Mouse (Mus musculus): ENCODE data around the gene Cdh26. TPM values are rescaled to one million over a fixed set of nuclear protein-coding genes. Genes with fewer than 3 reads are reported as not detected.

Cdh26 gene
- polyA plus RNA-seq, 1 experiment from 2014 or later = not detected

DNA sequence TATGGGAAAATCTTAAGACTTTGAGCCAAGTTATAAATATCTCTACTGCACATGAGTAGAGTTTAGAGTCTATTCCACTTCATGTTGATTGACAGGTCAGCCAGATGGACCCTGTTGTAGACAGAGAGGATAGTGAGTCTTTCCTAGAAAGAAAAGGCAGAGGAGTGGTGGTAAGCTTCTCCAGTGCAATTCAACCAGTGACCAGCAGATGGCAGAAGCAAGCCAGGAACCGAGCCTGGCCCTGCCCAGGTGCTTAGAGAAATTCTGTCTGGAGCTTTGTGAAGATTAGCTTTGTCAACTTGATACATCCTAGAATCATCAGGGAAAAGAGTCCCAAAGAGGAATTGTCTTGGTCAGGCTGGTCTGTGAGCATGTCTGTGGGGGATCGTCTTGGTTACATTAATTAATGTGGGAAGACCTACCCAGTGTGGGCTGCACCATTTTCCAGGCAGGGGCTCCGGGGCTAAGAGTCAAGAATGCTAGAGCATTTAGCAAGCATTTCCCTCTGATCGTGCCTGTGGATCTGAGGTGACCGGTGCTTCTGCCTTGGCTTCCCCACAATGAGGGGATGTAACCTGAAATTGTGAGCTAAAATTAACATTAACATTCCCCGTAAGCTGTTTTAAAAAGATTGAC lies 77.2 kb downstream of the Cdh26 start:
- Histone ChIP-seq H3K9me3 (ENCODE audit: control insufficient read depth, low read length) (no peaks in the 10 kb centered on the region), H3K27me3 (ENCODE audit: control insufficient read depth, insufficient read depth, low read length) (no peaks in the 10 kb centered on the region), H3K4me2 (ENCODE audit: low read length) (no peak overlapping the region), H3K36me3 (ENCODE audit: control insufficient read depth, insufficient read depth, low read length) (no peaks in the 10 kb centered on the region), H3K27ac (replicated peaks in 1 of 2; ENCODE audit: control insufficient read depth in 1 of 2, insufficient read depth in 1 of 2, low read depth in 2 of 2, low read length in 2 of 2) (no peak overlapping the region), H3K4me3 (ENCODE audit: control insufficient read depth in 1 of 2, insufficient read depth in 1 of 2, low read depth in 1 of 2, low read length in 2 of 2) (no peak overlapping the region), H3K9ac (ENCODE audit: low read length) (no peak overlapping the region), H3K4me1 (ENCODE audit: control insufficient read depth in 2 of 2, insufficient read depth in 2 of 2, low read length in 2 of 2) (peaks cover 0 to 2% of the 10 kb centered on the region in 2 experiments; a peak in 1 of 4 replicates)
- 36% methylated on average over 6 of the region's 6 CpGs for WGBS
- no peak for ATAC-seq (ENCODE audit: insufficient number of reproducible peaks, insufficient read depth, low FRiP score, low read depth)

DNA sequence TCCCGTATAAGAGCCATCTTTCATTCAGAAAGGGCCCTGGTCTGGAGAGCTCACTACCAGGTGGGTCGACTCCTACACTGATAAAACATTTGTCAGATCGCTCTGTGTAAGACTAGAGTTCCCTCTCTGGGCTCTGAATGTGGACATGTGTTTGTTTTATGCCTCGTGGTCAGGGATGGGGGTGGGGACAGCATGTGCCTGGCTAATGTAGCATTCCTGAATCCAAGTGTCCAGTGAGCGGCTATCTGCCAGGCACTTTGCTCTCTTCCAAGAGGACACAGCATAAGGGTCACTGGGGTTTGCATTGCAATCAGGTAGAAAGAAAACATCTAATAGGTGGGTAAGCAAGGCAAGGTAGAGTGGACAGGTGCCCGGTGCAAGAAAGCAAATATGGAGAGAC lies 77.9 kb downstream of the Cdh26 start:
- Histone ChIP-seq H3K4me3 (ENCODE audit: control insufficient read depth in 1 of 2, insufficient read depth in 1 of 2, low read depth in 1 of 2, low read length in 2 of 2) (no peak overlapping the region), H3K9me3 (ENCODE audit: control insufficient read depth, low read length) (no peaks in the 10 kb centered on the region), H3K4me1 (ENCODE audit: control insufficient read depth in 2 of 2, insufficient read depth in 2 of 2, low read length in 2 of 2) (peaks cover 0 to 2% of the 10 kb centered on the region in 2 experiments; a peak in 1 of 4 replicates), H3K4me2 (ENCODE audit: low read length) (no peak overlapping the region), H3K36me3 (ENCODE audit: control insufficient read depth, insufficient read depth, low read length) (no peaks in the 10 kb centered on the region), H3K27ac (replicated peaks in 1 of 2; ENCODE audit: control insufficient read depth in 1 of 2, insufficient read depth in 1 of 2, low read depth in 2 of 2, low read length in 2 of 2) (no peak overlapping the region), H3K9ac (ENCODE audit: low read length) (no peak overlapping the region), H3K27me3 (ENCODE audit: control insufficient read depth, insufficient read depth, low read length) (no peaks in the 10 kb centered on the region)
- WGBS = 53% methylated on average over 6 of the region's 6 CpGs
- ATAC-seq (ENCODE audit: insufficient number of reproducible peaks, insufficient read depth, low FRiP score, low read depth) = no peak

DNA sequence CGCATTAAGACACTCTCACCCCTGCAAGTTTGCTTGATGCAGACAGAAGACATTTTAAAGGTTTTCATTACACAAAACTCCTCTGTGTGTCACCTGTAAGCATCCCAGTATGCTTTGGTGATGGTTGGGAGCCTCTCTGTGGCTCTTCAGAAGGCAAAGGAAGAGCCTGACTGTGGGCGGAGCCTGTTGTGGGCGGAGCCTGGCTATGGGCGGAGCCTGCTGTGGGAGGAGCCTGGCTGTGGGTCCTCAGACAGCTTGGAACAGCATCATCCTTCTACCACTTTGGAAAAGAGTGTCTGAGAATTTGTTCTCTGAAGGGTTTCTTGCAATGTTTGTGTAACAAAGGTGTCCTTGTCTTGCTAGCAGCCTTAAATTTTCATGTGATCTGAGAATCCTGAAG lies 82.7 kb downstream of the Cdh26 start:
- Histone ChIP-seq H3K4me1 (ENCODE audit: control insufficient read depth in 2 of 2, insufficient read depth in 2 of 2, low read length in 2 of 2) (peaks cover 0 to 4% of the 10 kb centered on the region in 2 experiments; a peak in 1 of 4 replicates), H3K27ac (replicated peaks in 1 of 2; ENCODE audit: control insufficient read depth in 1 of 2, insufficient read depth in 1 of 2, low read depth in 2 of 2, low read length in 2 of 2) (no peak overlapping the region), H3K4me3 (ENCODE audit: control insufficient read depth in 1 of 2, insufficient read depth in 1 of 2, low read depth in 1 of 2, low read length in 2 of 2) (no peak overlapping the region), H3K4me2 (ENCODE audit: low read length) (no peak overlapping the region), H3K36me3 (ENCODE audit: control insufficient read depth, insufficient read depth, low read length) (no peaks in the 10 kb centered on the region), H3K9ac (ENCODE audit: low read length) (no peak overlapping the region), H3K27me3 (ENCODE audit: control insufficient read depth, insufficient read depth, low read length) (no peaks in the 10 kb centered on the region), H3K9me3 (ENCODE audit: control insufficient read depth, low read length) (no peaks in the 10 kb centered on the region)
- ATAC-seq (ENCODE audit: insufficient number of reproducible peaks, insufficient read depth, low FRiP score, low read depth) = no peak
- WGBS = 62% methylated on average over 4 of the region's 4 CpGs

DNA sequence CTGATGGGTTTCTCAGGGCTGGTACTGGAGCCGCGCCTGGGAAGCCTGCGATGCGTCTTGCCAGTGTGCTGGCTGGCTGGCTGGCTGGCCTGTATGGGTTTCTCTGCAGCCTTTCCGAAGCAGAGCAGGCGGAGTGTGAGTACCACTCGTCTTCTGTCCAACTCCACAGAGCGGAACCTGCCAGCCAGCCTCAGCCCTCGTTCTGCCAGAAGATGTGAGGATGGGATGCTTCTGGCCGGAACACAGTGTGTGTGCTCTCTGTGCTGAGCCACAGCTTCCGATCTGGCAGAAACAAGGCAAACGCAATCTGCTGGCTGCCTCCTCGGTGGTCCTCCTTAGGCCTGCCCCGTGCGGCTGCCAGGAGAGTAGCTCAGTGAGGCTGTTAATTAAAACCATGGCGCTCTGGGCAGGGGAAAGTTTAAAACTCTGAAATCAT lies 83.3 kb downstream of the Cdh26 start:
- no peak for ATAC-seq (ENCODE audit: insufficient number of reproducible peaks, insufficient read depth, low FRiP score, low read depth)
- Histone ChIP-seq H3K9ac (ENCODE audit: low read length) (no peak overlapping the region), H3K27me3 (ENCODE audit: control insufficient read depth, insufficient read depth, low read length) (no peaks in the 10 kb centered on the region), H3K36me3 (ENCODE audit: control insufficient read depth, insufficient read depth, low read length) (no peaks in the 10 kb centered on the region), H3K9me3 (ENCODE audit: control insufficient read depth, low read length) (no peaks in the 10 kb centered on the region), H3K27ac (replicated peaks in 1 of 2; ENCODE audit: control insufficient read depth in 1 of 2, insufficient read depth in 1 of 2, low read depth in 2 of 2, low read length in 2 of 2) (no peak overlapping the region), H3K4me2 (ENCODE audit: low read length) (no peak overlapping the region), H3K4me1 (ENCODE audit: control insufficient read depth in 2 of 2, insufficient read depth in 2 of 2, low read length in 2 of 2) (peaks cover 0 to 2% of the 10 kb centered on the region in 2 experiments; a peak in 1 of 4 replicates), H3K4me3 (ENCODE audit: control insufficient read depth in 1 of 2, insufficient read depth in 1 of 2, low read depth in 1 of 2, low read length in 2 of 2) (no peak overlapping the region)
- WGBS = 53% methylated on average over 16 of the region's 16 CpGs

DNA sequence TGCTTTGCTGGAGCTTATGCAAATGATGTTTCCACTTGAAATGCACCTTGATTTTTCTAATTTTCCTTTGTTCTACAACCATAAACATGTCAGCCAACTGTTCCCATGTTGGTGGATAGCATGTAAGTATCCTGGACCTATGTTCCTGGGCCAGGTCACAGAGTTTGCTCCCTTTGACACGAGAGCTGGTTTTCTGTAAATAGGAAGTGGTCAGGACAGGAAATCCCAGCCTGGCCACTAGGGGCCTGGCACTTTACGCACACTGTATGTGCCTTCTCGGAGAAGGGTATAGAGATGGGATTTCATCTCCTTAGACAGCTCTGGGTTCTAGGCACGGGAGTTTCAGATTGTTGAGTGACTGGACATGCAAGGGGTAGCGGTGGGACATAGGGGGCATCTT lies 86.1 kb downstream of the Cdh26 start:
- Histone ChIP-seq H3K9ac (ENCODE audit: low read length) (no peak overlapping the region), H3K27ac (replicated peaks in 1 of 2; ENCODE audit: control insufficient read depth in 1 of 2, insufficient read depth in 1 of 2, low read depth in 2 of 2, low read length in 2 of 2) (no peak overlapping the region), H3K9me3 (ENCODE audit: control insufficient read depth, low read length) (no peaks in the 10 kb centered on the region), H3K4me1 (ENCODE audit: control insufficient read depth in 2 of 2, insufficient read depth in 2 of 2, low read length in 2 of 2) (peaks cover 0 to 4% of the 10 kb centered on the region in 2 experiments; a peak in 1 of 4 replicates), H3K4me3 (ENCODE audit: control insufficient read depth in 1 of 2, insufficient read depth in 1 of 2, low read depth in 1 of 2, low read length in 2 of 2) (no peak overlapping the region), H3K27me3 (ENCODE audit: control insufficient read depth, insufficient read depth, low read length) (no peaks in the 10 kb centered on the region), H3K36me3 (ENCODE audit: control insufficient read depth, insufficient read depth, low read length) (no peaks in the 10 kb centered on the region), H3K4me2 (ENCODE audit: low read length) (no peak overlapping the region)
- 81% methylated on average over 5 of the region's 5 CpGs for WGBS
- no peak for ATAC-seq (ENCODE audit: insufficient number of reproducible peaks, insufficient read depth, low FRiP score, low read depth)

DNA sequence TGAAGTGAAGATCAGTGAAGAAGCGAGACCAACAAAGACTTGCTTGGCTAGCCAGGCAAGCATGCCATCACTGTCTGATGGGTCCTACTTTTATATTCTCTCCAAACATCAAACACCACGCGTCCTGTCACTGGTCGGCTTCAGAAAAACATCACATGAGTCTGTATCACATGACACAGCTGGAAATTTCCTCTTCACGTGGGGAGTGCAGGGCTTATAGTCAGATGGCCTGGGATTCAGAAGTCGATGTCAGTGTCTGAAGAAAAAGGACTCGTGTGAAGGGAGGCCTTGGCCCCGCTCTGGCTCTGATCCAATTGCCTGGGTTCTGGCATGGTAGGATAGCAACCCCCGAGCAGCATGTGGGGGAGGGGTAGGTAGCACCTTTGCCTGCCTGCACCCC lies 86.6 kb downstream of the Cdh26 start:
- Histone ChIP-seq H3K4me1 (ENCODE audit: control insufficient read depth in 2 of 2, insufficient read depth in 2 of 2, low read length in 2 of 2) (peaks cover 0 to 4% of the 10 kb centered on the region in 2 experiments; a peak in 1 of 4 replicates), H3K36me3 (ENCODE audit: control insufficient read depth, insufficient read depth, low read length) (no peaks in the 10 kb centered on the region), H3K27ac (replicated peaks in 1 of 2; ENCODE audit: control insufficient read depth in 1 of 2, insufficient read depth in 1 of 2, low read depth in 2 of 2, low read length in 2 of 2) (no peak overlapping the region), H3K27me3 (ENCODE audit: control insufficient read depth, insufficient read depth, low read length) (no peaks in the 10 kb centered on the region), H3K4me2 (ENCODE audit: low read length) (no peak overlapping the region), H3K4me3 (ENCODE audit: control insufficient read depth in 1 of 2, insufficient read depth in 1 of 2, low read depth in 1 of 2, low read length in 2 of 2) (no peak overlapping the region), H3K9ac (ENCODE audit: low read length) (no peak overlapping the region), H3K9me3 (ENCODE audit: control insufficient read depth, low read length) (no peaks in the 10 kb centered on the region)
- ATAC-seq (ENCODE audit: insufficient number of reproducible peaks, insufficient read depth, low FRiP score, low read depth) = no peak
- WGBS = 66% methylated on average over 9 of the region's 9 CpGs

DNA sequence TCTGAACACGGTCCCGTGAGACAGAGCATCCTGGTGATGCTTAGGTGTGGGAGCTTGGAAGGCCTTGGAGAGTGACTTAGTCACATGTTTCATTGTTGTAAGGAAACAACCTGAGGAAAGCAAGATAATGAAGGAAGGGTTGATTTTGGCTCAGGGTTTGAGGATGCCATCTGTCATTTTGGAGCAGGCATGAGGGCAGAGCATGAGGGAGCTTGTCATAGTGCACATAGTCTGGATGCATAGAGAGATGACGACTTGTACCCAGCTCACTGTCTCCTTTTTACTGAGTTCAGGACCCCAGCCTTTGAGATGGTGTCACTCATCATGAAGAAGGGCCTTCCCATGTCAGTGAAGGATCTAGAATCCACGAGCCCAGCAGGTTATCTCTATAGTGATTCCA lies 89.0 kb downstream of the Cdh26 start:
- Histone ChIP-seq H3K27ac (replicated peaks in 1 of 2; ENCODE audit: control insufficient read depth in 1 of 2, insufficient read depth in 1 of 2, low read depth in 2 of 2, low read length in 2 of 2) (no peak overlapping the region), H3K36me3 (ENCODE audit: control insufficient read depth, insufficient read depth, low read length) (no peaks in the 10 kb centered on the region), H3K4me3 (ENCODE audit: control insufficient read depth in 1 of 2, insufficient read depth in 1 of 2, low read depth in 1 of 2, low read length in 2 of 2) (no peak overlapping the region), H3K9ac (ENCODE audit: low read length) (no peak overlapping the region), H3K4me2 (ENCODE audit: low read length) (no peak overlapping the region), H3K27me3 (ENCODE audit: control insufficient read depth, insufficient read depth, low read length) (no peaks in the 10 kb centered on the region), H3K4me1 (ENCODE audit: control insufficient read depth in 2 of 2, insufficient read depth in 2 of 2, low read length in 2 of 2) (peaks cover 0 to 4% of the 10 kb centered on the region in 2 experiments; a peak in 1 of 4 replicates), H3K9me3 (ENCODE audit: control insufficient read depth, low read length) (no peaks in the 10 kb centered on the region)
- ATAC-seq (ENCODE audit: insufficient number of reproducible peaks, insufficient read depth, low FRiP score, low read depth) = no peak
- 84% methylated on average over 4 of the region's 4 CpGs for WGBS

DNA sequence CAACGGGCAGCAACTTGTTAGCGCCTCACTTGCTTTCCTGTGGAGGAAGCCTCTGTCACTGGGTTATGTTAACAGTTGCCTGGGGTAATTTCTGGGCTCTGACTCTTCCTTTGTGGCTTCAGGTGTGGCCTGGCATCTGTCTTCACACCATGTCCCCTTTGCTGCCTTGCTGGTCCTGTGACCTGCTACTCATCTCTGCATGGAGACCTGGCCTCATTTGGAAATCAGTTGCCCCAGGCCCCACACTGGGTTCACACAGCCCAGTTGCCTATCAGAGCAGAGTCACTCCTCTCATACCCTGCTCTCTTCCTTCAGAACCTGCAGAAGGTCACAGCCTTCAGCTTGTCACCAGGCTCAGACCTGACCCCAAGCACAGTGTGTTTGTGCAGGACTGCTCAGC lies 89.9 kb downstream of the Cdh26 start:
- ATAC-seq (ENCODE audit: insufficient number of reproducible peaks, insufficient read depth, low FRiP score, low read depth) = no peak
- no peak overlapping the region for H3K27ac ChIP-seq (replicated peaks in 1 of 2; ENCODE audit: control insufficient read depth in 1 of 2, insufficient read depth in 1 of 2, low read depth in 2 of 2, low read length in 2 of 2)
- 25% methylated on average over 2 of the region's 2 CpGs for WGBS
- H3K9ac ChIP-seq (ENCODE audit: low read length) = no peak overlapping the region
- no peak overlapping the region for H3K4me3 ChIP-seq (ENCODE audit: control insufficient read depth in 1 of 2, insufficient read depth in 1 of 2, low read depth in 1 of 2, low read length in 2 of 2)
- no peaks in the 10 kb centered on the region for H3K27me3 ChIP-seq (ENCODE audit: control insufficient read depth, insufficient read depth, low read length)
- peaks cover 0 to 4% of the 10 kb centered on the region in 2 experiments; a peak in 1 of 4 replicates for H3K4me1 ChIP-seq (ENCODE audit: control insufficient read depth in 2 of 2, insufficient read depth in 2 of 2, low read length in 2 of 2)
- no peaks in the 10 kb centered on the region for H3K36me3 ChIP-seq (ENCODE audit: control insufficient read depth, insufficient read depth, low read length)
- H3K4me2 ChIP-seq (ENCODE audit: low read length) = no peak overlapping the region
- no peaks in the 10 kb centered on the region for H3K9me3 ChIP-seq (ENCODE audit: control insufficient read depth, low read length)
